Mouse (Mus musculus) urinary bladder, postnatal 36 days (tissue): ENCODE measurements around the gene Mmadhc.
A peak's percentile ranks its signal among the peaks of the same experiment; 100 is the strongest.

Experiments used
- DNase-seq, 2 experiments: peaks; one replicate each; pipeline ENCODE4 v3.0.0; 2022; ENCODE audit warnings: low spot score in 2 of 2, mixed read lengths in 1 of 2

Gene Mmadhc

DNA sequence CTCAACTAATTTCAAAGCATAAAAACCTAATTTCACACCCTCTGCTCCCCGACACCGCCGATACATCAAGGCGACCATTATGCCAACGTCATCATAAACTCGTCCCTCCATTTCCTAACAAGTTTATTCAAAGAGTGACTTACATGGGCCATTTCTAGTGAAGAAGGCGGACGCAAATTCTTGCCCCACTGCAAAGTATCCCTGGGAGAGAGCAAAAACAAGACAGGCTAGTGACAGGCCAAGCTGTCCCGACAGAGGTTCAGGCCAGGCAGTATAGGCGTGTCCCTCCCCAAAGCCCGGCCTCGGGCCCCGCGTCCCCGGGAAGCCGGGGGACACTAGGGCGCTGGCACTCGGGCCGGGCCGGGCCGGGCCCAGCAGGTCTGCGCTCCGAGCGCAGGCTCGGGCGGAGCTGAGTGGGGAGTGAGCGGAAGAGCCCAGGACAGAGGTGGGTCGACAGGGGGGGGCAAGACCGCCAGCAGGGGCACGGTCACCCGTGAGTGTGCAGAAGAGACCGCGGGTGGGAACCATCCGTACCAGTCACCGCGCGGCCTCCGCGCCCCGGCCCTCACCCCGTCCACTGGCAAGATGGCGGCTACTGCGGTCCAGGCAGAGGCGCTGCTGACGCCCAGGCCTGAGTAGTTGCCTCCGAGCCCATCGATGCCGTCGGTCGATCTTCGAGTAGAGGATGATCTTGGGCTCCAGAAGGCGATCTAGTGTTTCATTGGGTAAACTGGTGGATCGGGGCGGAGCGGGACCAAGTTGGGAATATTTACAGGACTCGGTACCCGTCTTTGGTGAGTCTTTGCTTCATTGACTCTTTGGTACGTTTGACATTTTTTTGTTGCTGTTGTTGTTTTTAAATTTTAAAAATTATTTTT is at the start of gene Mmadhc:
Gene Mmadhc, minus strand, starts transcription at position 693 of the 878 bp plus-strand sequence.
- peak; percentile 88 to 92 for DNase-seq

DNA sequence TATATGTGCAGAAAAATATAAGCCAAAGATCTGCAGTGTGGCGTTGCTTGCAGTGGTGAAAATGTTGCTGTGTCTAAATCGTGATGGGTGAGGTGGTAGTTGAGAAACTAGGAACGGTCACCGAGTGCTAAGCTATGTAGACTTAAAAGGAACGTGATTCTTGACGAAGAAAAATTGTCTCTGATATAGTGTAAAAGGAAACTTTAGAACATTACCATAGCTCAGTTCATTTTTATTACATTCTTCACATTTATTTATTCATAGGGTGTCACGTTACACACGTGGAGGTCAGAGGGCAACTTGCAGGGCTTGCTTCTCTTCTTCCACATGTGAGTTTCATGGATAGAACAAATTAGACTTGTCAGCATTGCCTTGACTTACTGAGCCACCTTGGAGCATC is 47.0 kb upstream of the Mmadhc start:
- no peak for DNase-seq

DNA sequence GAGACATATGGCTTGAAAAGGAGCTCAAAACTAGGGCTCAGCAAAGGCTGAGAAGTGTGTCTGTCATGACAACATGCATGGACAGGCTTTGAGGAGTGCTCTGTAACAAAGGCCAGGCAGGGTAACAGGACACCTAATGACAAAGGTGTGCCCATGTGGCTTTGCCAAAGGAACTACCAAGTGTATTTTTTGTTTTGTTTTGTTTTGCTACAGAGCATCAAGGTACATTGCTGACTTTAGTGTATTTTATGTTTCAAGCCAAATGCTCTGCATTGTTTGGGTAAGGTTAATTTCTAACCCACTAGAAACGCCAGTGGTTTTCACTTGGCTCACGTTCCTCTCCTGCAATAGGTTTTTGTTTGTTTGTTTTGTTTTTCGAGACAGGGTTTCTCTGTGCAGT is 42.5 kb upstream of the Mmadhc start:
- no peak for DNase-seq

DNA sequence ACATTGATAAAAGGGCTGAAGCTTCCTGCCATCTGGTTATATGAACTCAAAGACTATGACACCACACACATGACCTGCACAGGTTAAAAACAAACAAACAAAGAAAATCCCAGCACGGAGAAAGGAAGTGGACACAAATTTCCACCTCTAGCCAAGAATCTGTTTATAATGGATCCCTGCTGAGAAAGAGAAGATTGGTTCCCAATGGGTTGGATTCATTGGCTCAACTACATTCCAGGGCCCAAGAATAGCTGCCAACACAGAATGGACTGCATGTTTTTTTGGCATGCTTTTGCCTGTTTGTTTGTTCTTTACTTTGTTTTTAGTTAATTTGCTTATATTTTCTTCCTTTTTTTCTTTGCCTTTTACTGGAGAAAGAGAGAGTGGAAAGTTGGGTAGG is 41.0 kb upstream of the Mmadhc start:
- DNase-seq: no peak

DNA sequence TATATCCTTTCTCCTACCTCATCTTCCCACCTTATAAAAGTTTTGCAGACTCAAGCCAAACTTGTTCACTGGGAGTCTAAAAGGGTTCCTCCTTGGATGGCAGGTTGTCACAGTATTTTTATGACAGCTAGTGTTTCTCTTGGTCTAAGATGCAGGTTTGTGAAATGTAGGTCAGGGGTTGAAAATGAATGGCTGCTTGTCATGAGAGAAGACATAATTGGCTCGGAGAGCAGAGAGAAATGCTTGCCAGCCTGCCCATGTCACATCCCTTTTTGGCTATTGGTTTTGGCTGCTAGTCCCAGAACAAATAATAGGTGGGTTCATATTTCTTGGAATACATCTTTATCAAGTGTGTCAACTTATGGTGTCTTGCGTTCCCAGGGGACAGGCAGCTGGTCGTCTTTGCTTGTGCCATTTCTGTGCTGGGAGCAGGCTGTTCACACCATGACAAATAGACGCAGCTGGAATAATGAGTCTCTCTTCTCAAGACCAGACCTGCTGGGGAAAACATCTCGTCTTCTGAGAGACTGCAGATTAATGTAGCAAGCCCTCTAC is 35.2 kb upstream of the Mmadhc start:
- no peak for DNase-seq

DNA sequence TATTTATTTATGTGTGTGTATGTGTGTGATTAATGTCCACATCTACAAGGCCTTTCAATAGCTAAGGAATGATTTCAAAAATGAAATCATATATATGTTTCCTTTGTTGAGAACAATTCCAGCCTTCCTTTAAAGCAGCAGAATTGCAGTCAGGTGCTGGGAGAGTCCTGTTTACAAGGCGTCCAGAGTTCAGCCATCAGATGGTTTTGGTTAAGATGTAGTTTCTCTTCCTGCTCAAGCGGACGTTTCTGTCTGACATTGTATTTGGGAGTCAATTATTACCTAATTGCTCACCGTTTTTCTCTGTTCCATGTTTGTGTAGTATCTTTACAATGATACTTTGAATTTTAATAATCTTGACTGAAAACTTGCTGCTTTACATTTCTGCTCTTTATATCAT is 31.6 kb upstream of the Mmadhc start:
- DNase-seq: no peak

DNA sequence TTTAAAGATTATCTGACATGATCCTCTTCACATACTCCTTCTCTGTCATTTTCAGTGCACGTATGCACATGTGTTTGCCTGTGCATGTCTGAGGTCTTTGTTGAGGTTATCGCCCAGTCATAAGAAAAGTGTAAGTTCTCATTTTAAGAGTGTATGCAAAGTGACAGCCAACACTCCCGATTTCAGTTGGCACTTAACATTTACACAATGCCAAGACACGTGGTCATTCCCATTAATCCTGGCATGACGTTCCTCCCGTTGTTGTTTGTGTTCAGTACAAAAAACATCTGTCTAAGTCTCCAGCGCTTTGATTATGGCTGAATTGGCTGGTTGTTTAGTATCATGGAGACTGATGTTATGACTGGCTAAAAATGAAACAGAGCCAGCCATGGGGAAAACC is 28.2 kb upstream of the Mmadhc start:
- DNase-seq: no peak

DNA sequence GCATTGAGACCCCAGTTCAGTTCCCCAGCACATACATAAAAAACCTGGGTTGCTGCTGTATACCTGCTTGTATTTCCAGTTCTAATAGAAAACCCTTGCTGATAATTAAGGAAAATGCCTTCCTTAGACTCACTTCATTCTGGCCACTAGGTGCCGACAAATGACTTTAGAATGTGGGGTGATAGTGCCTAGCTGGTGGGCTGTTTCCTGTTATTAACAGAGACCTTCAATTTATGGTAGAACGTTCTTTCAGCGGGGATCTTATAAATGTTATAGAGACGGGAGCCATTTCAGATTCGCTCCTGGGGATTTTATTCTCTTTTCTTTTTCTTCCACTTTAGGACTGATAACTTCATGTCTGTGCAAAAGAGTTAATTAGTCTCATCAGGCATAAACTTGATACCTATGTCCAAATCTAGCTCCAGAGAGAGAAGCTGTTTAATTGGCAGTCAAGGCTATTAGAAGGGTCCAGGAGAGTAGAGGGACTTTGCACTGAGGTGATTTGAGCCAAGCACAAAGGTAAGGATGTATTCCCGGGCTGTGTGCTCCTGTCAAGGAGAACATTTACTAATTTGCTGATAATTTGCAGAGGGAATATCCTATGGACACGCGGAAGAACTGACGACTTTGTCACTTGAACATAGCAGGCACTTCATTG is 10.2 kb upstream of the Mmadhc start:
- peak; percentile 13 to 16 for DNase-seq

DNA sequence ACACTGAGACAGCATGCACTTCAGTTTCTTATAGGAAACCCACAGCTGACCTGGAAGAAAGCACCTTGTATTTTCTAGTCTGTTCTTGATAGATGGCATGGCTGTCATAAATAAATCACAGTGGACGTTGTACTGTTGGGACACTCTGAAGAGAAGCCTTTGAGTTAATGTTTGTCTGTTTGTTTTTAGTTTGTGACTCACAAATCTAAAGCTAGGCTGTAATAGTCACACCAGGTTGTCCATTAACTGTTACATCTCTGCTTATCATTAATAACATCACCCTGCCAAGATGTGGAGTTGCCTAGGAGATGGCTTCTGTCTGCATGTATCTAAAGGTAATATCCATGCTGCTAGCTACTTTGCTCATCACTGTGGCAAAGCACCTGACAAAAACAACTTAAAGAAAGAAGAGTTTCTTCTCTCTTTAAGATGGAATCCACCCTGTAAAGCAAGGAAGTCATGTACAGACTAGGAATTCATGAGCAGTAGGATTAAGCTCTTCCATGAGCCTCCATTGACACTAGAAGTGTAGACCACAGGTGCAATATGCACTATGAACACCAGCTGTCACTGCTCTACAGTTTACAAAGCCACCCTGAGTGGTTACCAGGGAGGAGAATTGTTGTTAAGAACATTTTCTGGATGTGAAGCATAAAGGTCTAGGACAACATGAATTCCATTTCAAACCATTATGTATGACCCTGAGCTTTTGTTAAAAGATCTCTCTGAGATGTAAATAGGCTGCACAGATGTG is 8.4 kb upstream of the Mmadhc start:
- DNase-seq: no peak

DNA sequence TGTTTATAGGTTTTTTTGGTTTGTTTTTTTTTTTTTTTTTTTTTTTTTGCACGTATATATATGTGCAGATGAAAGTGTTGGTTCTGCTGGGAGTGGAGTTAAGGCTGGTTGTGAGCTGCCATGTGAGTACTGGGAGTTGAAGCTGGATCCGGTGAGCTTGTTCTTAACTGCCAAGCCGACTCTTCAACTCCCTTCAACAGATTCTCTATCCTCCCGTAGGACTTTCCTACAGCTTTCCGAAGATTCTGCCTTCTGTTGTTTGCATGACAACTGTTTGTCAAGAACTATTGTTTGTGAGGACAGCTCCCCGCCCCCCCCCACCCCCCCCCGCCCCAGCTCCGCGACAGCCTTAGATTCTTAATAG is 368 bp upstream of the Mmadhc start:
- DNase-seq: no peak

DNA sequence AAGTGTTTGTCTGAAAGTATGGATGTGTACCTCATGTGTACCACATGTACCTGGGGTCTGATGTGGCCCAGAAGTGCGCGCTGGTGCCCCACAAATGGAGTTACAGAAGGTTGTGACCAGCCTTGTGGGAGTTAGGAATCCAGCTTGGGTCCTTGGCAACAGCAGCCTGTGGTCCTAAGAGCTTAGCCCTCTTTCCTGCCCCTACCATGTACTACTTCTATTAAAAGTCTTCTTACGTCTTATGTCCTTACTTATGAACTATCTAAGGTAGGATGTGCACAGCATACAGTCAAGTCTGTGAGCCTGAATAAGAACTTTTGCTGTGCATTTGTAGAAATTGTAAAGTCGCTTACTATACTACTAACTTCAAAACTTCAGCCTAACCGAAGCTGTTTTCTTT is 1.0 kb downstream of the Mmadhc start:
- DNase-seq: no peak

DNA sequence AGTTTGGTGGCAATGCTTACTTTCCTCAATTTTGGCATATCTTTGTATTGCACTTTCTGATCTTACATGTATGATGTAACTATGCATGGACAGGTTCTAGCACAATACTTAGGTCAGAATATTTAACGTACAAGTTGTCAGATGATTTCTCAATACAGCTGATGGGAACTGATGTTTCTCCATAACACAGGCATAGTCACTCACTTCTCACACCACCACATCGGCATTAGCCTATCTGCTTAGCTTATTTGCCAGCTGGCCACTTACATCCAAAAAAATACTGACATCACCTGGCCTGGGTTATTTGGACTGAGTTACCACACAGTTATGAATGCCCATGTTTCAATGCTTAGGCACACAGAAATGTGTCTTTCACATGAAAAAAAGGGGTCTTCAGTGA is 2.5 kb downstream of the Mmadhc start:
- DNase-seq: no peak

DNA sequence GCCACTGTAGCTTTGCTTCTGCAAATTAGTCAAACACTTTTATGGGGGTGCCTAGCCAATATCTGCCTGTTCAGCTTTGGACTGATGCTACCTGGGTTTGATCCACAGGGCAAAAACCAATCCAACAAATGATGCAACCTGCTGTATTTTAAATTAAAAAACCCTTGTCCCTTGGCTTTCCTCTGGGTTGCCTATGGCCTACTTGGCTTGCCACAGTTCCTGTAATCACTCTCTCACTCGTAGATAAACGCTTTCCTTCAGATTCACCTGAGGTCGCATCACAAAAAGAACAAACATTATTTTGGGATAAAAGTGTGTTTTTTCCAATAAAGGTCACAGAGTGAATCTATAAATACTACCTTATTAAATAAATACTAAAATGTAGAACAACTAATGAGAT is 3.0 kb downstream of the Mmadhc start:
- DNase-seq: no peak

DNA sequence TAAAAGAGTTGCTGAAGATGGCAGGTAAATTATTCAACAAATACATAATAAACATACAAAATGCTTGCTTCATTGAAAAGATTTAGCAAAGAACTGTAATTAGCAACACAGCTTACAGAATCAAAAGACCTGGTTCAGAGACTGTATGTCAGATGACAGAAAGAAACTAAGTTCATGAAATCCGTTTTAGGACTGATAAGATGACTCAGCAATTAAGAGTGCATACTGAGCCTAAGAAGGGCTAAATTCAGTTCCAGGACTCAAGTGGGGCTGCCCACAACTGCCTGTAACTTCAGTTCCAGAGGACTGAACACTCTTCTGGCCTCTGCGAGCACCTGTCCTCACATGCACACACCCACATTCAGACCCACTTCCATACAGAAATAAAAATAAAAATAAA is 4.7 kb downstream of the Mmadhc start:
- no peak for DNase-seq

DNA sequence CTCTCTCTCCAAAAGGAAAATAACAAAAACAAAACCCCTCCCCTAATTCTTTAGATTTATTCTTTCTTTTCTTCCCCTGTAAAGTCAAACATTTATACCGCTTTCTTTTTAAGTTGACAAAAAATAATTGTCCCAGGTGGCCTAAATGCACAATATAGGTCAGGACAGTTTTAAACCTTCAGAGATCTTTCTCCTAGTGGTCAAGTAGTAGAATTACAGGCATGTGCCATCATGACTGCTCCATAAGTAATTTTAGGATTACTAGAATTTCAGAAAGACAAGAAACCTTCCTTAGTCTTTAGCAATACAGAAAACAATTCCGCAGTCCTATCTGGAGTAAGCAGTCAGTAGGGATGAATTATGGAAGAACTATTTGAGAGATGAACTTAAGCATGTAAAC is 5.8 kb downstream of the Mmadhc start:
- DNase-seq: no peak

DNA sequence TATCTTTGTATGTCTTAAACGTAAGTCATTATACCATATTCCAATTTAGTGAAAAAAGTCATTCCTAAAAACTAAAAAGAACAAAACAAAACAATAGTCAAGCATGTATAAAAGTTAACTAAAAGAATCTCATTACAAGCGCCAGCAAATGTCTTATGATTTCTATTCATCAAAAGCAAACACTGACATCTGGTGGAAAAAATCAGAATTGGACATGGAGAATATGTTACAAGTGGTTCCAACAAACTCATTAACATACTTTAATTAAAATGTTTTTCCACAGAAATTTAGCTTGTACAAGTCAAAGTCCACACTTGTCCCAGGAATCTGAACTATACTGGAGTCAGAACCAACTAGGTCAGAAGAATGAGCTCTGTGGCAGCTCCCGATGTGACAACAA is 11.8 kb downstream of the Mmadhc start:
- DNase-seq: no peak

DNA sequence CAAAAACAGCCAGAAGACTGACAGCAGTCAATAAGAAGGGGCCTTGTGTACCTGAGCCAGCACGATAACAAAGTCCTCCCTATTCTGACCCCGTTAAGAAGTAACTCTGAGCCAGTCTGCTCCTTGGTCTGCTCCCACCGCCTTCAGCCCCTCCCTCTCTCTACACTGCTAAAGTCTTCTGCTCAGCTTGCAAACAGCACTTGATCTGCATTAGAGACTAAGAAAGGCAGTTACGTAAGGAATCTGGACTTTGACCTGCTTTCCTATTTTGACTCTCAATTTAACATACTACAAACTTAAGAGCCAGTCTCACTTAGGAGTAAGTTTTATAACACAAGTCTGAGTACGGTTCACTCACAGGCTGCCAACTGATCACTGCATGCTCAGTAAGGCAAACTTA is 12.6 kb downstream of the Mmadhc start:
- DNase-seq: no peak

DNA sequence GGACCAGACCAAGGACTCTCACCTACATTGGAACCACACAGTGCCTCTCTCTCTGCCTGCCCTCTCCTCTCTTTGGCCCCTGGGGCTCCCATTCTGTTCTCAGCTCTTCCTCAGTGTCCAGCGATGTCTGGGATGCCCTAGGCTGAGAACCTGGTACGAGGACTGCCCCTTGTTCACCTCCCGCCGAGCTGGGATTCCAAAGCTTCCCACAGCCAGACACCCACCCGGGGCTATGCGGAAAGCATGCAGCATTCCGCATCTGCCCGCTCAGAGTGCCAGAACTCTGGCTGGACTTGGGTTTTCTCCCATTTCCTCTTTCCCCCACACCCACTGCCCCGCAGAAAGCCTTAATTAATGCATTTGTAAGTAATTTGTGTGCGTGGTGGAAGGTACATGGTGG is 19.9 kb downstream of the Mmadhc start:
- no peak for DNase-seq

DNA sequence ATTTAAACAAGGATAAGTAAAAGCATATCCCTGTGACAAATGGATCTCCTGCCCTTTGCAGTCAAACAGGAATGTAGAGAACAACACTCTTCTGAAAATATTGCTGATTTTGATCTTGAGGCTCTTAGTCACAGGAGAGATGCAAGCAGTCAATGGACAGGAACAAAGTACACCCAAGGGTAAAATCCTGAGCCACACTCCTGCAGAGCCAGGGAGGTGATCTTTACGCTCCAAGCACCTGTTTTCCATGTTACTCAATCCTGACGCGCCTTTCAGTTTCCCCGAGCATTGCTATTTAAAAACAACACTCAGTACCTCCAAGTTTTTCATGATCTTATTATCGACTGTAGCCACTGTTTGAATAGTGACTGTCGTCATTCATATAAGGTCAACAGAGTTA is 23.2 kb downstream of the Mmadhc start:
- DNase-seq: no peak

DNA sequence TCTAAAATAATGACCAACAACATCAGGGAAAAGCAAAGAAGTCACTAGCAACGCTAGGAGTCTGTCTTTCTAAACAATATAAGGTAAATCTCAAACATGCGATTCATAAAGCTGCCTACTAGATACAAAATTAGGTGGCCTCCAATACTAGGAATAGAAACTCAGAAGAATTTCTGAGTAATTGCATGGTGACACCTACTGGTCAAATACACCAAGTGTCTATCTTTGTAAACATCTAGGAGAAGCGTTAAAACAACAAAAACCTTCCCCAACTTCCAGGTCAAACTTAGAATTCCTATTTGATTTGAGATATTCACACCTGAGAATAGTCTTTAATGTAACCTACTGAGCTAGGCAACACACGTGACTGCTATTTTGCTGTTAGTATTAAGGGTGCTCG is 24.4 kb downstream of the Mmadhc start:
- no peak for DNase-seq

DNA sequence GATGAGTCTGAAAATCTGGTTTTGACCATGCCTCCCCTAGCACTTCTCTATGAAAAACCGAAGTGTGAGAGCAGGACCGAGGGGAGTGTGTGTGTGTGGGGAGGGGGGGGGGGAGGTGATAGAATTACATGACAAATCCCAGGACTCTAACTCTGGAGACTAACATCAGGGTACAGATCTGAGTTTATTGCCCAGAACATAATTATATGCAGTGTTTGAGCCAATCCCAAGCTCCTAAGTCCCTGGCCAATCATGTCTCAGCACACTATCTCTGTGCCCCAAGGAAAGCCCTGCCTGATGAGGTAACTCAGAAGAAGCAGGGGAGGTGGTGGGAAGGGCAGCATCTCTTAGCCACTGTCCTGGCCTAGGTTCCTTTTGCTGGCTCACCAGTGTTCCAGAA is 28.1 kb downstream of the Mmadhc start:
- no peak for DNase-seq

DNA sequence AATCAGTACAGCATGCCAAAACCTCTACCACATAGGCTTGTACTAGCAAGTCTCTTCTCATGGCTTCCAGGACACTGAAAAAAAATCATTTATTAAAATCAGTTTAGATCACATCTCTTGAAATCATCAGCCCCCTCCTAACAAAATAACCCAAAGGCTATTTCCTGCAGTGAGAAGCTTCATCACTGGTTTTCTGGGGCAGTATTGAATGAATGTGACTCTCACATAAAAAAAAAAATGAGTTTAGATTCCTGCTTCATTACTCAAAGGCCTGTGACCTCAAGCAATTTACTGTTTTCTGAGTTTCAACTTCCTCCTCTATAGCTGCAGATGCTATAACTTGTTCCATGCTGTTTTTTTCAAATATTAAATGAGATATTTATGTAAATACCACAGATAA is 29.6 kb downstream of the Mmadhc start:
- no peak for DNase-seq
